Comparison of ENCODE assay signal across 8 mouse cellular contexts in the genomic region with DNA sequence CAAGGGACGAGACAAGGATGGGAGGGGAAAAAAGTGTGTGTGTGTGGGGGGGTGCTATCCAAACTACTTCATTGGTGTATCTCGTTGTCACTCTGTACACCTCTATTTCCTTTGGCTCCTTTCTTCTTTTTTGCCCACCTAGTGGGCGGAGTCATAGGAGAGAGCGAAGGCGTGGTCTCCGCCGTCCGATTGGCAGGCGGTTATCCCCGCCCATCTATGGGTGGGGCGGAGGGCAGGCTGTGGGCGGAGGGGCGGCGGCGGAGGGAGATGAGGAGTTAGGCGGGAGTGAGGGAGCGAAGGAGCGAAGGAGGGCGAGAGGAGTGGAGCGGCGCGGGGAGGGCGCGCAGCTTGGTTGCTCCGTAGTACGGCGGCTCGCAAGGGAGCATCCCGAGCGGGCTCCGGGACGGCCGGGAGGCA. TPM values are rescaled to one million over a fixed set of nuclear protein-coding genes. Genes with fewer than 3 reads are reported as not detected.
DNase-seq lines count a peak whose midpoint lies in the region; ATAC-seq lines count a peak whose summit lies in the region.

A gene (plus strand): TSS at position 216 of the 417 bp plus-strand sequence.

- H3K9ac ChIP-seq in hindbrain, embryonic 13.5 days, result peak within 1 kb of the TSS; percentile 98

- peak within 1 kb of the TSS; percentile 79 for H3K4me2 ChIP-seq in hindbrain, embryonic 13.5 days

- H3K4me1 ChIP-seq in hindbrain, embryonic 13.5 days (replicated peaks), result peaks cover 52% of the 10 kb centered on the region

- H3K36me3 ChIP-seq in hindbrain, embryonic 13.5 days, result peaks cover 5% of the 10 kb centered on the region

- DNase-seq in NIH3T3 (ENCODE audit: low read depth), result peak; percentile 98
- peak; percentile 98 to 99 for DNase-seq in cerebellum, postnatal 14 days
- peak; percentile 96 to 98 for DNase-seq in frontal cortex, postnatal 14 days (ENCODE audit: low spot score in 2 of 2)
- DNase-seq in layer of hippocampus, postnatal 36 days, result peak; percentile 99
- peak; percentile 99 for DNase-seq in lung, postnatal 36 days
- peak; percentile 100 for DNase-seq in retina, postnatal 1 day
- peak; percentile 96 to 98 for DNase-seq in urinary bladder, adult 18-20 months (ENCODE audit: low spot score in 2 of 2)

- peak within 1 kb of the TSS; percentile 97 for H3K27ac ChIP-seq in hindbrain, embryonic 13.5 days

- H3K4me3 ChIP-seq in hindbrain, embryonic 13.5 days, result peak within 1 kb of the TSS; percentile 91

- H3K27me3 ChIP-seq in hindbrain, embryonic 13.5 days, result no peaks in the 10 kb centered on the region

- peak; percentile 96 for ATAC-seq in hindbrain, embryonic 13.5 days (ENCODE audit: low FRiP score)

- under 1% methylated on average over 33 of the region's 33 CpGs for WGBS in hindbrain, embryonic 13.5 days

- no peaks in the 10 kb centered on the region for H3K9me3 ChIP-seq in hindbrain, embryonic 13.5 days

RNA-seq across cellular contexts. Expression of the gene that starts here (rescaled TPM):
- polyA plus RNA-seq in hindbrain, embryonic 13.5 days (2015; fragmentation: Nextera tagmentation; extraction: Ambion mirVana), result 54.8 and 55.2 TPM in 2 replicates
- total RNA-seq in layer of hippocampus, postnatal 36 days (2021), result 100 to 1,000 TPM; 158 to 175 TPM

Comparison
In these comparisons a context has a peak if more than half of its experiments do, and no peak if none do; other contexts are left out.
1. Peak in every context shown above with its lines: DNase-seq, ATAC-seq, H3K4me3 ChIP-seq and H3K27ac ChIP-seq.